Mouse (Mus musculus) embryonic fibroblast, embryonic 13.5 days (primary cell): ENCODE data around the gene Usp13.

Source experiments
- CTCF ChIP-seq: IDR thresholded peaks from 2 replicates; pipeline ENCODE4 v1.5.1; 2011; ENCODE audit warnings: mild to moderate bottlenecking, control low read depth, low read length, moderate library complexity, borderline replicate concordance; ENCODE audit not compliant: insufficient read depth
- POLR2A ChIP-seq: IDR thresholded peaks from 2 replicates; pipeline ENCODE4 v1.6.1; 2011; ENCODE audit warnings: low read depth, mild to moderate bottlenecking, control low read depth, low read length, moderate library complexity

- TF ChIP-seq CTCF, result no peak
- no peak for TF ChIP-seq POLR2A
These were observed 86.1 kb downstream of the Usp13 start for GRCm38 (mm10) chr3:32903462-32903861.
